ENCODE assay signal across 8 mouse cellular contexts in genomic region chr15:103347275-103347684, GRCm38 (mm10). TPM values are rescaled to one million over a fixed set of nuclear protein-coding genes. Genes with fewer than 3 reads are reported as not detected.
DNase-seq lines count a peak whose midpoint lies in the region; ATAC-seq and TF ChIP-seq lines count a peak whose summit lies in the region.

No protein-coding gene starts in this region.

- H3K9me3 ChIP-seq in MEL (replicated peaks; ENCODE audit: insufficient read depth, low read length), result no peaks in the 10 kb centered on the region
- H3K9me3 ChIP-seq in intestine, embryonic 15.5 days, result no peaks in the 10 kb centered on the region
- H3K9me3 ChIP-seq in forebrain, embryonic 10.5 days, result no peaks in the 10 kb centered on the region

- H3K4me3 ChIP-seq in layer of hippocampus, adult 2 months, result no peak overlapping the region
- H3K4me3 ChIP-seq in MEL (ENCODE audit: control insufficient read depth in 1 of 2, insufficient read depth in 1 of 2, low read depth in 2 of 2, low read length in 2 of 2), result no peak overlapping the region
- no peak overlapping the region for H3K4me3 ChIP-seq in intestine, embryonic 15.5 days (replicated peaks)
- no peak overlapping the region for H3K4me3 ChIP-seq in spleen, adult 2 months (ENCODE audit: extremely low read depth, insufficient read depth, insufficient read length)
- no peak overlapping the region for H3K4me3 ChIP-seq in forebrain, embryonic 10.5 days

- H3K4me2 ChIP-seq in intestine, embryonic 15.5 days (replicated peaks), result no peak overlapping the region

- whole genome bisulfite sequencing in intestine, embryonic 15.5 days, result 11% methylated on average over 2 of the region's 2 CpGs
- 7% methylated on average over 2 of the region's 2 CpGs for WGBS in spleen, adult 2 months
- 9% methylated on average over 2 of the region's 2 CpGs for WGBS in forebrain, embryonic 10.5 days

- TF ChIP-seq CTCF in layer of hippocampus, adult 2 months (conservative IDR thresholded peaks at IDR 0.05), result peak; percentile 64
- TF ChIP-seq CTCF in MEL (IDR thresholded peaks at IDR 0.05 in 2 of 3, conservative IDR thresholded peaks at IDR 0.05 in 1 of 3; ENCODE audit: control insufficient read depth in 1 of 3, insufficient read depth in 1 of 3, low read depth in 2 of 3, low read length in 3 of 3, poor library complexity in 1 of 3, severe bottlenecking in 1 of 3), result peak; percentile 27 to 66 (median 63)
- TF ChIP-seq CTCF in spleen, adult 2 months (IDR thresholded peaks at IDR 0.05; ENCODE audit: extremely low read depth, insufficient read depth, insufficient read length, insufficient replicate concordance), result peak; percentile 67; the same call in 1 of the 2 replicates

- no peak for TF ChIP-seq EP300 in MEL (IDR thresholded peaks at IDR 0.05; ENCODE audit: low read depth in 1 of 2, low read length in 2 of 2)

- no peaks in the 10 kb centered on the region for H3K79me2 ChIP-seq in MEL (ENCODE audit: control insufficient read depth, insufficient read depth, low read length, poor library complexity)

- H3K36me3 ChIP-seq in MEL (ENCODE audit: control insufficient read depth in 1 of 2, insufficient read depth in 2 of 2, low read length in 2 of 2), result peaks cover 0 to 6% of the 10 kb centered on the region in 2 experiments; a peak in 2 of 4 replicates
- H3K36me3 ChIP-seq in intestine, embryonic 15.5 days, result peaks cover 46% of the 10 kb centered on the region
- no peaks in the 10 kb centered on the region for H3K36me3 ChIP-seq in spleen, adult 2 months (ENCODE audit: control insufficient read depth, insufficient read depth, low read length)
- H3K36me3 ChIP-seq in forebrain, embryonic 10.5 days (replicated peaks), result peaks cover 88% of the 10 kb centered on the region

- DNase-seq in layer of hippocampus, adult 2 months (ENCODE audit: low spot score in 2 of 2), result peak in 1 of 2 experiments; percentile 56
- no peak for DNase-seq in layer of hippocampus, postnatal 36 days
- peak; percentile 82 for DNase-seq in MEL (ENCODE audit: low read depth, low spot score)
- DNase-seq in cerebellum, postnatal 36 days, result peak; percentile 63 to 72
- DNase-seq in lung, postnatal 25 days (ENCODE audit: low spot score), result peak; percentile 78
- DNase-seq in spleen, adult 2 months (ENCODE audit: low read depth in 1 of 2, low spot score in 2 of 2), result peak; percentile 68 to 69
- no peak for DNase-seq in forebrain, embryonic 10.5 days (ENCODE audit: extremely low spot score, low spot score)

- 0 out of 4 replicates have a peak, but pooled peaks of 1 of the 2 experiments have one; percentile 8 for TF ChIP-seq POLR2A in MEL (IDR thresholded peaks at IDR 0.05; ENCODE audit: control insufficient read depth in 1 of 2, insufficient read depth in 1 of 2, low read depth in 1 of 2, low read length in 2 of 2, poor library complexity in 1 of 2)
- no peak for TF ChIP-seq POLR2A in spleen, adult 2 months (IDR thresholded peaks at IDR 0.05; ENCODE audit: low read depth, low read length)

- H3K27ac ChIP-seq in layer of hippocampus, adult 2 months, result no peak overlapping the region
- H3K27ac ChIP-seq in MEL (ENCODE audit: control insufficient read depth, low read depth, low read length), result no peak overlapping the region
- H3K27ac ChIP-seq in intestine, embryonic 15.5 days, result no peak overlapping the region
- no peak overlapping the region for H3K27ac ChIP-seq in spleen, adult 2 months (ENCODE audit: insufficient read depth, low read length)
- H3K27ac ChIP-seq in forebrain, embryonic 10.5 days, result no peak overlapping the region

- H3K27me3 ChIP-seq in MEL (ENCODE audit: control insufficient read depth in 1 of 2, insufficient read depth in 2 of 2, low read length in 2 of 2), result no peaks in the 10 kb centered on the region
- 0 out of 2 replicates have a peak, but pooled peaks cover under 1% of the 10 kb centered on the region for H3K27me3 ChIP-seq in intestine, embryonic 15.5 days (replicated peaks)
- no peaks in the 10 kb centered on the region for H3K27me3 ChIP-seq in spleen, adult 2 months (ENCODE audit: control insufficient read depth, insufficient read depth, low read length)
- H3K27me3 ChIP-seq in forebrain, embryonic 10.5 days (ENCODE audit: poor library complexity, severe bottlenecking), result no peaks in the 10 kb centered on the region

- H3K4me1 ChIP-seq in MEL (ENCODE audit: control insufficient read depth in 1 of 2, insufficient read depth in 2 of 2, low read length in 2 of 2), result no peaks in the 10 kb centered on the region
- H3K4me1 ChIP-seq in intestine, embryonic 15.5 days (replicated peaks), result no peaks in the 10 kb centered on the region
- H3K4me1 ChIP-seq in spleen, adult 2 months (ENCODE audit: control insufficient read depth, insufficient read depth, insufficient read length), result no peaks in the 10 kb centered on the region
- H3K4me1 ChIP-seq in forebrain, embryonic 10.5 days, result peaks cover 6% of the 10 kb centered on the region

- peak; percentile 53 for TF ChIP-seq RAD21 in MEL (IDR thresholded peaks at IDR 0.05; ENCODE audit: low read depth, low read length)

- H3K9ac ChIP-seq in MEL (ENCODE audit: control insufficient read depth, low read depth, low read length, poor library complexity, severe bottlenecking), result no peak overlapping the region
- H3K9ac ChIP-seq in intestine, embryonic 15.5 days, result no peak overlapping the region

- ATAC-seq in intestine, embryonic 15.5 days, result peak; percentile 55

TF ChIP-seq in MEL, 35 proteins besides CTCF, POLR2A, EP300 and RAD21:
- TF ChIP-seq SIN3A (IDR thresholded peaks at IDR 0.05; ENCODE audit: low read length), result peak; percentile 28; the same call in 1 of the 2 replicates
- TF ChIP-seq ZKSCAN1 (IDR thresholded peaks at IDR 0.05; ENCODE audit: low read depth, low read length), result no peak
- TF ChIP-seq MAFK (IDR thresholded peaks at IDR 0.05; ENCODE audit: borderline replicate concordance, low read depth, low read length), result no peak
- TF ChIP-seq KAT2A (conservative IDR thresholded peaks at IDR 0.05; ENCODE audit: low read depth, low read length), result no peak
- no peak for TF ChIP-seq ETS1 (IDR thresholded peaks at IDR 0.05; ENCODE audit: low read depth, low read length)
- no peak for TF ChIP-seq NELFE (IDR thresholded peaks at IDR 0.05; ENCODE audit: low read depth, low read length)
- TF ChIP-seq MYC (IDR thresholded peaks at IDR 0.05; ENCODE audit: low read depth, low read length), result peak; percentile 38; the same call in 1 of the 2 replicates
- TF ChIP-seq MAX (IDR thresholded peaks at IDR 0.05; ENCODE audit: low read length), result no peak
- TF ChIP-seq ZNF384 (IDR thresholded peaks at IDR 0.05; ENCODE audit: low read depth, low read length), result 0 out of 2 replicates have a peak, but pooled peaks have one; percentile 26
- no peak for TF ChIP-seq POLR2AphosphoS5 (IDR thresholded peaks at IDR 0.05; ENCODE audit: borderline replicate concordance, low read depth, low read length)
- peak; percentile 45 for TF ChIP-seq SMC3 (IDR thresholded peaks at IDR 0.05; ENCODE audit: low read depth, low read length)
- peak; percentile 50; the same call in 1 of the 2 replicates for TF ChIP-seq MAZ (IDR thresholded peaks at IDR 0.05; ENCODE audit: low read depth, low read length)
- peak; percentile 98 for TF ChIP-seq JUND (IDR thresholded peaks at IDR 0.05; ENCODE audit: low read depth, low read length)
- no peak for TF ChIP-seq NRF1 (IDR thresholded peaks at IDR 0.05; ENCODE audit: insufficient read depth, low read depth, low read length, poor library complexity, severe bottlenecking)
- TF ChIP-seq MEF2A (IDR thresholded peaks at IDR 0.05; ENCODE audit: extremely low read depth, insufficient replicate concordance, low read depth, low read length, poor library complexity, severe bottlenecking), result no peak
TF ChIP-seq in MEL: peak in this region for 6.

RNA-seq across cellular contexts. Expression of gene Zfp385a, which starts 7.4 kb away (rescaled TPM):
- 10 to 100 TPM; 40.8 to 42.2 TPM for total RNA-seq in layer of hippocampus, adult 2 months (2021)
- 10 to 100 TPM; 38.7 to 39.7 TPM for total RNA-seq in layer of hippocampus, postnatal 36 days (2021)
- 4.4 and 5.2 TPM in 2 replicates for total RNA-seq in MEL (2012; rRNA removed)
- polyA plus RNA-seq in MEL (2012; ENCODE audit: insufficient read depth in 1 of 2, insufficient read length in 2 of 2, low read depth in 1 of 2, low replicate concordance in 2 of 2, missing spikeins in 1 of 2), result 10 to 100 TPM in 1 of 2 experiments, not detected in 1; 54.0 TPM
- polyA plus RNA-seq in intestine, embryonic 15.5 days (2015; fragmentation: Nextera tagmentation; extraction: Ambion mirVana), result 5.6 TPM in 2 replicates
- polyA plus RNA-seq in spleen, adult 2 months (2012; rRNA removed), result 28.1 and 31.0 TPM in 2 replicates
- polyA plus RNA-seq in forebrain, embryonic 10.5 days (2016; fragmentation: Nextera tagmentation; extraction: Ambion mirVana), result 23.1 and 23.6 TPM in 2 replicates

RNA-seq across cellular contexts. Expression of gene Itga5, which starts 19.3 kb away (rescaled TPM):
- total RNA-seq in layer of hippocampus, adult 2 months (2021), result 1 to 10 TPM; 1.2 to 2.1 TPM
- total RNA-seq in layer of hippocampus, postnatal 36 days (2021), result 1 to 10 TPM; 1.4 to 1.9 TPM
- 6.0 and 6.7 TPM in 2 replicates for total RNA-seq in MEL (2012; rRNA removed)
- polyA plus RNA-seq in MEL (2012; ENCODE audit: insufficient read depth in 1 of 2, insufficient read length in 2 of 2, low read depth in 1 of 2, low replicate concordance in 2 of 2, missing spikeins in 1 of 2), result 10 to 100 TPM in 1 of 2 experiments, not detected in 1; 17.4 TPM
- polyA plus RNA-seq in intestine, embryonic 15.5 days (2015; fragmentation: Nextera tagmentation; extraction: Ambion mirVana), result 44.8 and 45.5 TPM in 2 replicates
- polyA plus RNA-seq in spleen, adult 2 months (2012; rRNA removed), result 7.1 and 8.0 TPM in 2 replicates
- polyA plus RNA-seq in forebrain, embryonic 10.5 days (2016; fragmentation: Nextera tagmentation; extraction: Ambion mirVana), result 22.8 and 25.6 TPM in 2 replicates

RNA-seq across cellular contexts. Expression of gene Gpr84, which starts 36.9 kb away (rescaled TPM):
- total RNA-seq in layer of hippocampus, adult 2 months (2021), result under 1 TPM; 0.61 to 0.81 TPM
- total RNA-seq in layer of hippocampus, postnatal 36 days (2021), result under 1 TPM; 0.25 to 0.66 TPM
- 0.12 TPM in 1 of 2 replicates, not detected in the other for total RNA-seq in MEL (2012; rRNA removed)
- under 1 TPM in 1 of 2 experiments, not detected in 1; 0.21 TPM for polyA plus RNA-seq in MEL (2012; ENCODE audit: insufficient read depth in 1 of 2, insufficient read length in 2 of 2, low read depth in 1 of 2, low replicate concordance in 2 of 2, missing spikeins in 1 of 2)
- polyA plus RNA-seq in intestine, embryonic 15.5 days (2015; fragmentation: Nextera tagmentation; extraction: Ambion mirVana), result 0.20 and 0.29 TPM in 2 replicates
- polyA plus RNA-seq in spleen, adult 2 months (2012; rRNA removed), result 0.33 and 0.49 TPM in 2 replicates
- 0.14 and 0.36 TPM in 2 replicates for polyA plus RNA-seq in forebrain, embryonic 10.5 days (2016; fragmentation: Nextera tagmentation; extraction: Ambion mirVana)

Comparison
In these comparisons a context has a peak if more than half of its experiments do, and no peak if none do; other contexts are left out.
1. DNase-seq: peak in MEL (single experiment), cerebellum, postnatal 36 days (2 of 2), lung, postnatal 25 days (single experiment) and spleen, adult 2 months (2 of 2); none in layer of hippocampus, postnatal 36 days (0 of 2) and forebrain, embryonic 10.5 days (single experiment).
2. Peak in every context shown above with its lines, with median percentiles within 50 percentile points of each other: CTCF ChIP-seq.